Mouse (Mus musculus) liver, embryonic 14.5 days (tissue): Measurements from ENCODE around the gene Sgms2.

Experiments used
- CTCF ChIP-seq: IDR thresholded peaks from 2 replicates; pipeline ENCODE4 v1.5.1; 2016; ENCODE audit warnings: antibody characterized with exemption, low read depth, control low read depth
- EP300 ChIP-seq: IDR thresholded peaks from 2 replicates; pipeline ENCODE4 v1.6.1; 2016; ENCODE audit warnings: antibody characterized with exemption, low read depth

DNA sequence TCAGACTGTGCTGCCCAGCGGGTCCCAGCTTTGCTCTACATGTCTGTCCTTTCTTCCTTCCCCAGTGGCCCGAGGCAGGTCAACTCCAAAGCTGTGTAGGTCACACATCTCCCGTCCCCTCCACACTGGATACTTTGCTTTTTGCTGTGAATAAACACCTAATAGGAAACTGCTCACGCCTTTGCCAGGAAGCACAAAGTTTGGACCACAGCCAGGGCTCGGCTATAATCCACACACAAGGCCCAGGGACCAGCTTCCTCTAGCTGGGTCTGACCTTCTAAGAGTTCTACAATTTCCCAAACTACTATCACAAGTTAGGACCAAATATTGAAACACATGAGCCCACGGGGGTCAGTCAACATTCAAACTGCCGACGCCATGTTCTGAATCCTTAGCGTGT lies 192.1 kb downstream of the Sgms2 start:
- TF ChIP-seq CTCF (no peak), EP300 (no peak)
